Mouse (Mus musculus) natural killer cell, adult 2 months (primary cell): Measurements from ENCODE around the gene Arel1.

Source experiments
- DNase-seq, 2 experiments: peaks; one replicate each; pipeline ENCODE4 v3.0.0; 2022; ENCODE audit warnings: low spot score in 2 of 2

Gene Arel1

GRCm38 (mm10) chr12:84948584-84949285 is 22.0 kb downstream of the Arel1 start:
- no peak for DNase-seq

- DNase-seq = no peak
Observed at GRCm38 (mm10) chr12:84947894-84948583, 22.7 kb downstream of the Arel1 start.

- no peak for DNase-seq
Observed at GRCm38 (mm10) chr12:84944813-84945553, 25.7 kb downstream of the Arel1 start.

- peak in 1 of 2 experiments; percentile 5 for DNase-seq
Observed at GRCm38 (mm10) chr12:84944150-84944812, 26.4 kb downstream of the Arel1 start.

GRCm38 (mm10) chr12:84943006-84943952 is 27.4 kb downstream of the Arel1 start:
- no peak for DNase-seq

GRCm38 (mm10) chr12:84941717-84942116 is 29.0 kb downstream of the Arel1 start:
- DNase-seq = no peak

- DNase-seq = no peak
Observed at GRCm38 (mm10) chr12:84940343-84940742, 30.4 kb downstream of the Arel1 start.

GRCm38 (mm10) chr12:84939117-84939516 is 31.6 kb downstream of the Arel1 start:
- no peak for DNase-seq

- no peak for DNase-seq
Observed at GRCm38 (mm10) chr12:84935343-84935742, 35.4 kb downstream of the Arel1 start.

- no peak for DNase-seq
Observed at GRCm38 (mm10) chr12:84932210-84932609, 38.5 kb downstream of the Arel1 start.

GRCm38 (mm10) chr12:84926542-84926941 is 44.2 kb downstream of the Arel1 start:
- DNase-seq = no peak

- DNase-seq = no peak
Observed at GRCm38 (mm10) chr12:84924324-84924723, 46.4 kb downstream of the Arel1 start.

- DNase-seq = no peak
Observed at GRCm38 (mm10) chr12:84921881-84922419, 48.8 kb downstream of the Arel1 start.

- no peak for DNase-seq
Observed at GRCm38 (mm10) chr12:84918809-84919208, 51.9 kb downstream of the Arel1 start.

GRCm38 (mm10) chr12:84917799-84918198 is 52.9 kb downstream of the Arel1 start:
- DNase-seq = no peak

GRCm38 (mm10) chr12:84914959-84915358 is 55.7 kb downstream of the Arel1 start:
- no peak for DNase-seq

GRCm38 (mm10) chr12:84912652-84913104 is 58.0 kb downstream of the Arel1 start:
- DNase-seq = no peak

- DNase-seq = no peak
Observed at GRCm38 (mm10) chr12:84911640-84912039, 59.1 kb downstream of the Arel1 start.

GRCm38 (mm10) chr12:84910066-84910465 is 60.6 kb downstream of the Arel1 start:
- no peak for DNase-seq

- no peak for DNase-seq
Observed at GRCm38 (mm10) chr12:84907627-84908480, 62.8 kb downstream of the Arel1 start.
